Mouse (Mus musculus): ENCODE measurements around the gene Snrnp40. TPM values are rescaled to one million over a fixed set of nuclear protein-coding genes. Genes with fewer than 3 reads are reported as not detected.

Snrnp40 gene
- polyA plus RNA-seq (2017; shearing (Covaris generic)) = 121 TPM

DNA sequence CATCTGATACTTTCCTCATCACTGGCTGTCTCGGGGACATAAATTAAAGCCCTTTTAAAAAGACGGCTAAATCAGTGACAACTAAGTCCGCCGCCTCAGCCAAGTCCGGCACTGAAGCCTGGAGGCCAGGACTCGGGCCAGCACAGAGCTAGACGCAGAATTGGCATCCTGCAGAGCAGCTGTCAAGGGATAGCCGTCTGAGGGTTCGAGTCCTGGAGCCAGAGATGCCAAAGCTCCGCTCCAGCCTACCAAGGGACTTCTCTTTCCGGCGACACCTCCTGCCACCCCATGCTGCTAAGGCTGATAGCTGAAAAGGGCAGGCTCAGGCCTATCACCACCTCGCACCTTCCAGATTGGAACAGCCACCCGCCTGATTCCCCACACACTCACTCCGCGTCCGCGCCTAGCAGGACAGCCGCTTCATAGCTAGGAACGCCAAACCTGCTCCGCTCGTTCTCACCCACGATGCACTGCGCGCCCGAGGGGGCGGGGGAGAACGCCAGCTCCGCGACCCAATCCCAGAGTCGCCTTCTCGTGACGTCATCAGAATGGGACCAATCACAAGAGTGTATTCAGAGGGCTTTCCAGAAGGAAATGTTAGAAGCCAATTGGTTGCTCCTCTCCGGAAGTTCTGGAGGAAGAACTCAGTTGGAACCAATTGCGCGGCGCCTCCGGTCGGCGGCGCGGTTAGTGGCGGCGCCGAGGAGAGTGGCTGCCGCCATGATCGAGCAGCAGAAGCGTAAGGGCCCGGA, at the start of gene Snrnp40, which contains the start of gene Zcchc17:
Gene Snrnp40, plus strand, starts transcription at position 647 of the 752 bp plus-strand sequence.
Gene Zcchc17, minus strand, starts transcription at position 458 of the 752 bp plus-strand sequence.

Other genes starting within 250 kb of the Snrnp40 start
- gene Hcrtr1, start 220.8 kb upstream of the Snrnp40 start, polyA plus RNA-seq (2017; shearing (Covaris generic)) = not detected
- not detected for gene Tinagl1, start 185.0 kb upstream of the Snrnp40 start, polyA plus RNA-seq (2017; shearing (Covaris generic))
- gene Gm853, start 137.7 kb upstream of the Snrnp40 start, polyA plus RNA-seq (2017; shearing (Covaris generic)) = not detected
- gene Serinc2, start 80.9 kb upstream of the Snrnp40 start, polyA plus RNA-seq (2017; shearing (Covaris generic)) = not detected
- not detected for gene Fabp3, start 51.5 kb upstream of the Snrnp40 start, polyA plus RNA-seq (2017; shearing (Covaris generic))
- gene Gm10570, start 51.5 kb upstream of the Snrnp40 start, polyA plus RNA-seq (2017; shearing (Covaris generic)) = not detected
- gene Zcchc17, start 189 bp upstream of the Snrnp40 start, polyA plus RNA-seq (2017; shearing (Covaris generic)) = 76.7 TPM
- gene Nkain1, start 214.0 kb downstream of the Snrnp40 start, polyA plus RNA-seq (2017; shearing (Covaris generic)) = not detected